Mouse (Mus musculus): ENCODE data around the gene Fignl1. TPM values are rescaled to one million over a fixed set of nuclear protein-coding genes. Genes with fewer than 3 reads are reported as not detected.

Fignl1 gene
- total and polyA plus RNA-seq, 3 experiments, result 0.21 to 1.2 (median 0.30) TPM

DNA sequence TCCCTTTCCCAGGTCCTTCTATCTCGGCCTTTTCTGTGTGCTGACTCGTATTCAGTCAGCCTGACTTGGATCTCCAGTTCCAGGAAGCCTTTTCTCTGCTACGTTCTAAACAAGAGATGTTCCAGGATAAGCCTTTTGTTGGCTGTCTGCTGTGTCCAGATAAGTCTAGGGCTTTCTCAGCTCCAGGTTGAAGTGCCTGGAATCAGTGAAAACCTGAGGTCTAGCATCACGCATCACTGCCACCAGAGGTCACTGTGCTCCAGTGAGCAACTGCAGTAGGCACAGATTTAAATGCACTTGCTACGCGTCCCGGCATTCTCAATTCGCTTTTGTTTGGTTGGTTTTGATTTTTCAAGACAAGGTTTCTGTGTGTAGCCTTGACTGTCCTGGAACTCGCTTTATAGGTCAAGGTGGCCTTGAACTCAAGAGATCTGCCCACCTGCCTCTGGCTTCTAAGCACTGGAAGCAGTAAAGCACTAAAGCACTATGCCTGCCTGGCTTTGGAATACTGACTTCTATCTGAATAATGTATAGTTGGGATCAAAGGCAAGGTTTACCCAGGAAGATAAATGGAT is 3.2 kb upstream of the Fignl1 start:
- Histone ChIP-seq H3K4me1 (ENCODE audit: control insufficient read depth, insufficient read depth, low read length) (peaks cover 1% of the 10 kb centered on the region; the same call in 1 of the 2 replicates), H3K27ac (no peak overlapping the region), H3K36me3 (ENCODE audit: control insufficient read depth, insufficient read depth, low read length) (no peaks in the 10 kb centered on the region), H3K79me2 (replicated peaks; ENCODE audit: control insufficient read depth, insufficient read depth, low read length) (no peaks in the 10 kb centered on the region), H3K4me3 (no peak overlapping the region), H3K9ac (ENCODE audit: low read depth, low read length) (peak overlapping the region; percentile 67), H3K27me3 (ENCODE audit: control insufficient read depth, insufficient read depth, low read length) (no peaks in the 10 kb centered on the region)
- TF ChIP-seq CTCF (IDR thresholded peaks at IDR 0.05) (peak; percentile 98), POLR2A (IDR thresholded peaks at IDR 0.05; ENCODE audit: insufficient read depth, low read depth, low read length) (no peak)
- 21% methylated on average over 9 of the region's 9 CpGs for WGBS
- intact Hi-C loops (cut with DNase I), result no loop called here
- peak; percentile 67 to 77 for DNase-seq

DNA sequence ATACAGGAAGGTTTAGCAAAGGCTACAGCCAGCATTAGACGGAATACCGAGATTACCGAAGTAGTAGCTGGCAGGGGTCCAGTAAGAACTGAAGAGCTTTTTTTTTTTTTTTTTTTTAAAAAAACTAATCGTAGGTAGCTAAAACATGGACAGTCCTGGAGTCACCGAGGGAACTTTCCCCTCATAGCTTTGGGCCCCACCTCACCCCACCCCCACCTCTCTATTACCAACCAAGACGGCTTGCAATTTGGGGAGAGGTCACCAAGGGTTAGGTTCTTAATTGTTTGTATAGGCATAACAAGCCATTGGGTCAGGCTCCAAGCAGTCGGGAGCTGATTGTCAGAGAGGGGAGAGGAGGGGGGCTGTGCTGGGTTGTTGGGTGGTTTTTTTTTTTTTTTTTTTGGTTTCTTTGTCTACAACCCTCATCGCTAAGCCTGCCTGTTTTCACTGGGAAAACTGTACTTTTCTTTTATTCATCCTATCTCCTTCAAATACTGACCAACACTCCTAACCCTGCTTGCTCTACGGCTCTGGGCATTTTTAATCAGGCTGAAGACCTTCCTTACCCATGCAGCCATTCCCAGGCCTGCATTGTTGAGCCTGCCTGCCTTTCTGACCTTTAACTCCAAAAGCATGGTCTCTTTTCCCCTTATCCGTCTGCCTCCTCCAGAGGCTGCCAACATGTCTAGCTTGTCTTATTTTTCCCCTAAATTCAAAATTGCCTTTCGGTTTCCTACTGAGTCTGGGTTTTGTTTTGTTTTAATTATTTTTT is 828 bp upstream of the Fignl1 start:
- H3K4me3 ChIP-seq, result peak overlapping the region; percentile 79
- H3K9ac ChIP-seq (ENCODE audit: low read depth, low read length), result peak overlapping the region; percentile 71
- 16% methylated on average over 11 of the region's 11 CpGs for WGBS
- intact Hi-C loops (cut with DNase I), result no loop called here
- peaks cover 1% of the 10 kb centered on the region; the same call in 1 of the 2 replicates for H3K4me1 ChIP-seq (ENCODE audit: control insufficient read depth, insufficient read depth, low read length)
- no peaks in the 10 kb centered on the region for H3K79me2 ChIP-seq (replicated peaks; ENCODE audit: control insufficient read depth, insufficient read depth, low read length)
- no peaks in the 10 kb centered on the region for H3K27me3 ChIP-seq (ENCODE audit: control insufficient read depth, insufficient read depth, low read length)
- H3K27ac ChIP-seq, result peak overlapping the region; percentile 96
- TF ChIP-seq CTCF (IDR thresholded peaks at IDR 0.05), result no peak
- no peak for TF ChIP-seq EP300 (IDR thresholded peaks at IDR 0.05; ENCODE audit: insufficient read depth, low read depth, low read length)
- no peak for TF ChIP-seq POLR2A (IDR thresholded peaks at IDR 0.05; ENCODE audit: insufficient read depth, low read depth, low read length)
- H3K36me3 ChIP-seq (ENCODE audit: control insufficient read depth, insufficient read depth, low read length), result no peaks in the 10 kb centered on the region
- DNase-seq, result no peak

DNA sequence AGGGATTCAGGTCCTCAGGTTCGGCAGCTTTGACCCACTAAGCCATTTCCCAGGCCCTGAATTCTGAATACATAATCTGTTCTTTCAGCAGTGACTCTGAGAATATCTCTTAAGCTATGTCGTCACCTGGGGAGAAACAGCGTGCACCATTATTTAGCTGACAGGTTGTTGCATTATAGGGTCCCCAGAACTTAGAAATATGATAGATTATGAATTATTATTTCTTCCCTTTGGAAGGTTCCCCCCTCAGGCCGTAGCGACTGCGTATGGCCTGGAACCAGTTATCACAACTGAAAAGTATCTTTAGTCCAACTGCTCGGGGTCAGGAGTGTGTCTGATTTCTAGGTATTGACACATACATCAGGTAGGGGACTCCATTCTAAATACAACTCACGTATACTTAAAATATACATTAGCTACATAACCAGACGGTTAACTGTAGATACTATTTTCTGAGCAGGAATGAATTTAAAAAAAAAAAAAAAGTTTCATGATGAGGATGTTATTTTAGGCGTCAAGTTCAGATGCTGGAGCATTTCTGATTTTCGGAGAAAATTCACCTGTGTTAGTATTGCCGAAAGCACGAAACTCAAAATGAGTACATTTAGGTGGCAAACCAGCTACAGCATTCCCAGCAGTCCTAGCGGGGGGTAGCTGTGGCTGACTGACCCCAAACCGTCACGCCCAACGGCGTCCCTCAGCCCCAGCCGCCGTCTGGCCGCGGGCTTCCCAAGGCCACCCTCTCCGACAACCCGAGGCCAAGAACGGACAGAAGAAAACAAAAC is 535 bp downstream of the Fignl1 start:
- H3K27ac ChIP-seq, result peak overlapping the region; percentile 96
- peaks cover 1% of the 10 kb centered on the region; the same call in 1 of the 2 replicates for H3K4me1 ChIP-seq (ENCODE audit: control insufficient read depth, insufficient read depth, low read length)
- intact Hi-C loops (cut with DNase I), result no loop called here
- 3% methylated on average over 25 of the region's 25 CpGs for WGBS
- TF ChIP-seq EP300 (IDR thresholded peaks at IDR 0.05; ENCODE audit: insufficient read depth, low read depth, low read length), result no peak
- DNase-seq, result no peak
- peak overlapping the region; percentile 79 for H3K4me3 ChIP-seq
- H3K27me3 ChIP-seq (ENCODE audit: control insufficient read depth, insufficient read depth, low read length), result no peaks in the 10 kb centered on the region
- peak overlapping the region; percentile 69 for H3K9ac ChIP-seq (ENCODE audit: low read depth, low read length)
- no peaks in the 10 kb centered on the region for H3K36me3 ChIP-seq (ENCODE audit: control insufficient read depth, insufficient read depth, low read length)
- no peaks in the 10 kb centered on the region for H3K79me2 ChIP-seq (replicated peaks; ENCODE audit: control insufficient read depth, insufficient read depth, low read length)

DNA sequence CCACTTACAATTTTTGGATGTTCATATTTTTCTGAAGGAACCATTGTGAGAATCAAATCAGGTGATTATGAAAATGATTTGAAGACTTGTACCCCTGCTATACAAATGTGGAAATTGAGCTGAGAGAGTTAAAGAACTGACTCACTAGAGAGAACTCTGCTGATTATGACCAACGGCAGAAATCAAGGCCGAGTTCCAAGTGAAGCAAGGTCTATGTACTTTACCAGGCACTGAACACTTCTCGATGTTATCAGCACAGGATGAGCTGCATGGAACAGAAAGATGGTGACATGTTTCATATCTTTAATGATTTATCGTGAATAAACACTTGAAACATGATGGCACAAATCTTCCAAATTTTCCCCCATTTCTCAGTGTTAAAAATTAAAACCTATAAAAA is 2.8 kb downstream of the Fignl1 start:
- H3K9ac ChIP-seq (ENCODE audit: low read depth, low read length), result no peak overlapping the region
- no peaks in the 10 kb centered on the region for H3K4me1 ChIP-seq (ENCODE audit: control insufficient read depth, insufficient read depth, low read length)
- no peaks in the 10 kb centered on the region for H3K27me3 ChIP-seq (ENCODE audit: control insufficient read depth, insufficient read depth, low read length)
- no peak for DNase-seq
- intact Hi-C loops (cut with DNase I), result no loop called here
- H3K27ac ChIP-seq, result no peak overlapping the region
- 50% methylated on average over 4 of the region's 4 CpGs for WGBS
- no peaks in the 10 kb centered on the region for H3K79me2 ChIP-seq (replicated peaks; ENCODE audit: control insufficient read depth, insufficient read depth, low read length)
- TF ChIP-seq CTCF (IDR thresholded peaks at IDR 0.05), result no peak
- no peak for TF ChIP-seq POLR2A (IDR thresholded peaks at IDR 0.05; ENCODE audit: insufficient read depth, low read depth, low read length)
- no peak for TF ChIP-seq EP300 (IDR thresholded peaks at IDR 0.05; ENCODE audit: insufficient read depth, low read depth, low read length)
- no peak overlapping the region for H3K4me3 ChIP-seq
- no peaks in the 10 kb centered on the region for H3K36me3 ChIP-seq (ENCODE audit: control insufficient read depth, insufficient read depth, low read length)

DNA sequence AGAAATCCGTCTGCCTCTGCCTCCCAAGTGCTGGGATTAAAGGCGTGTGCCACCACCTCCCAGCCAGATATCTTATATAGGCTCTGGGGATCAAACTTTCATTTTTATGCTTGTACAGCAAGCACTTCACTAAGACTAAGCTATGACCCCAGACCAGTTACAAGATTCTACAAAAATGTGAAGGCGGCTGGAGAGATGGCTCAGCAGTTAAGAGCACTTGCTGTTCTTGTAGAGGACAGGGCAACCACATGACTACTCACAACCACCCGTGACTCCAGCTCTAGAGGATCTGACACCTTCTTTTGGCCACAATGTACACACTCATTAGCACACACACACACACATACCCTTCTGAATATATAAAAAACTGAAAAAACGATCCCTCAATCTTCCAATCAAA is 4.3 kb downstream of the Fignl1 start:
- Histone ChIP-seq H3K79me2 (replicated peaks; ENCODE audit: control insufficient read depth, insufficient read depth, low read length) (no peaks in the 10 kb centered on the region), H3K27ac (no peak overlapping the region), H3K4me1 (ENCODE audit: control insufficient read depth, insufficient read depth, low read length) (no peaks in the 10 kb centered on the region), H3K27me3 (ENCODE audit: control insufficient read depth, insufficient read depth, low read length) (no peaks in the 10 kb centered on the region), H3K36me3 (ENCODE audit: control insufficient read depth, insufficient read depth, low read length) (no peaks in the 10 kb centered on the region), H3K9ac (ENCODE audit: low read depth, low read length) (no peak overlapping the region), H3K4me3 (no peak overlapping the region)
- no peak for DNase-seq
- WGBS, result 86% methylated on average over 5 of the region's 5 CpGs
- intact Hi-C loops (cut with DNase I), result no loop called here
- TF ChIP-seq CTCF (IDR thresholded peaks at IDR 0.05) (no peak), EP300 (IDR thresholded peaks at IDR 0.05; ENCODE audit: insufficient read depth, low read depth, low read length) (no peak), POLR2A (IDR thresholded peaks at IDR 0.05; ENCODE audit: insufficient read depth, low read depth, low read length) (no peak)

DNA sequence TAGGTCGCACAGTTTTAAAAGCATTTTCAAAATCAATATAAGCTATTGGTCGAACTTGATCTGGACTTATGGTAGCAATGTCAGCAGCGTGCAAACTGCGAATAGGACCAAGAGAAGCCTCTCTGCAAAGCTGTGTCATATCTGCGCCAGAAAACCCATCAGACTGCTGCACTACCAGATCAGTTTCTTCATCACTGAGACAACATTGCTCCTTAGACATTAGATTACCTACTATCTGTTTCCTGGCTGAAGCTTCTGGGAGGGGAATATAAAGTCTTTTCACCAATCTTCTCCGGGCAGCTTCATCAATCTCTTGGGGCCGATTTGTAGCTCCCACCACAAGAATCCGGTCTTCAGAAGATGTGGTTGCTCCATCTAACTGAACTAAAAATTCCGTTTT is 7.7 kb downstream of the Fignl1 start:
- intact Hi-C loops (cut with DNase I), result no loop called here
- Histone ChIP-seq H3K36me3 (ENCODE audit: control insufficient read depth, insufficient read depth, low read length) (no peaks in the 10 kb centered on the region), H3K4me3 (no peak overlapping the region), H3K4me1 (ENCODE audit: control insufficient read depth, insufficient read depth, low read length) (no peaks in the 10 kb centered on the region), H3K27ac (no peak overlapping the region), H3K27me3 (ENCODE audit: control insufficient read depth, insufficient read depth, low read length) (no peaks in the 10 kb centered on the region), H3K9ac (ENCODE audit: low read depth, low read length) (no peak overlapping the region), H3K79me2 (replicated peaks; ENCODE audit: control insufficient read depth, insufficient read depth, low read length) (no peaks in the 10 kb centered on the region)
- 91% methylated on average over 9 of the region's 9 CpGs for WGBS
- no peak for DNase-seq
- TF ChIP-seq EP300 (IDR thresholded peaks at IDR 0.05; ENCODE audit: insufficient read depth, low read depth, low read length) (no peak), CTCF (IDR thresholded peaks at IDR 0.05) (no peak)
